Mouse (Mus musculus) lung, postnatal 4 days (tissue): ENCODE data around the gene Mfap3.

Experiments used
- DNase-seq, 2 experiments: peaks; one replicate each; pipeline ENCODE4 v3.0.0; 2021

Gene Mfap3

DNA sequence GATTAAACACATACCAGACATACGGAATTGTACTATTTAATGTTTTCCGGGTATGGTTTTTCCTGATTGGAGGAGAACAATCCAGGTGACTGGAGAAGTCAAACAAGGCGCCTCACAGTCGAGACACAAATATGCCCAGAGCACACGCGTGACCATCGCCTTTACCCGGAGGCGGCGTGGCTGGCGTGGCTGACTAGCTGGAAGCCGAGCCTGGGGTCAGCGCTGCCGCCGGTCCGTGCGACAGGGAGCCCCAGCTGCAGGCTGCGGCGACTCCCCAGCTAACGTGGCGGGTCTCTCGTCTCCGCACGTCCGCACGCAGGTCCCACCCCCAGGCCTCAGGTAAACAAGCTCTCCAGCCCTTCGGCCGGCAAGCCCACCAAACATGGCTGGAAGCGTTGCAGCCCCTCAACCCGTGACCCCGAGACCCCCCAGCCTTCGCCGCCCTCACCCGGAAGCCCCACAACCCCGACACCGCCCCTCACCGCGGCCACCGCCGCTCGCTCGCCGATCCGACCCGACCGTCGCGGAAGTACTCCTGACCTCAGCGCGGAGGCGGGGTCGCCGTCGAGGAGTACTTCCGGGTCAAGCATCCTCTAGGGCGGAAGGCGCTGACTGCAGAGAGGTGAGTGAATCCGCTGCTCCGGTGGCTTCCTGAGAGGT lies at the start of gene Mfap3, which contains the start of gene Fam114a2:
Mfap3 (plus strand) TSS at position 574 of the 660 bp plus-strand sequence.
Fam114a2 (minus strand) TSS at position 527 of the 660 bp plus-strand sequence.
- peak; percentile 93 to 95 for DNase-seq

DNA sequence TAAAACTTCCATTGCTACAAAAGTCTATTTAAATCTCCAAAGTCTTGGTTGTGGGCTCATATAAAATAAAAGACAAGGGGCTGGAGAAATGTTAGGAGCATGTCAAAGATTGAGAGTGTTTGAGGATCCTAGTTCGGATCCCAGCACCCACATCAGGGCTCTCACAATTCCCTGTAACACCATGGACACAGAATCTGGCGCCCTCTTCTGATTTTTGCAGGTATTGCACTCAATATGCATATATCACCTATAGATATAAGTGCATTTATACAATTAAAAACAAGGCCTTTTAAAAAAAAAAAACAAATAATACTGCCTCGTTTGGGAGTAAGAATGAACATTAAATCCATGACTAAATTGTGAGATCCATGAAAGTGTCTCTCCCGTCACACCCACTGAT lies 49.8 kb upstream of the Mfap3 start:
- DNase-seq, result no peak

DNA sequence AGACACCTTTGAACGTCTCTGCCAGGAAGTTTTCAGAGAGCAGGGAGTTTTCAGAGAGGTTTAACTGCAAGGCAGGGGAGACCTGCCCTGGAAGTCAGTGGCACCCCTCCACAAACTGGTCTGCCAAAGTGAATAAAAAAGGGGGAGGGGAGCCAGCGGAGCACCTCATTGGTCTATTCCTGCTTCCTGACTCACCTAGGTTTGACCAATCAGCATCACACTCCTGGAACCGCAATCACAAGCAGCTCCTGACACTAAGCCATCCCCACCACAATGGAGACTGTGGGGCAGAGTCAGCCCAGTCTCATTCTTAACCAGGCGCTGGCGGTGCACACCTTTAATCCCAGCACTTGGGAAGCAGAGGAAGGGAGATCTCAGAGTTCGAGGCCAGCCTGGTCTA lies 48.4 kb upstream of the Mfap3 start:
- no peak for DNase-seq

DNA sequence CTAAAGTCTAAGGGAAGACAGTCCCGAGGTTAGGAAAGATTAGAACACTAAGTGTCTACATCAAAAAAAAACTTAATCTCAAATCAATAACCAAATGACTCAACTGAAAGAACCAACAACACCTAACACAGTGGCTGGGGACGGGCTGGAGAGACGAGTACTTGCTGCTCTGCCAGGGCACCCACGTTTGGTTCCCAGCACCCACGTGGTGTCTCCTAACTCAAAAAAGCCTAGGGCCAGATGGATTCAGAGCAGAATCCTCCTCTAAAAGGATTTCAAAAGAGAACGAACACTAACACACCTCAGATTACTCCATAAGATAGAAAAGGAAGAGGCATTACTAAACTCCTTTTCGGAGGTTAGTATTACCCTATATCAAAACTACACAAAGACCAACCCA lies 47.5 kb upstream of the Mfap3 start:
- DNase-seq, result no peak

DNA sequence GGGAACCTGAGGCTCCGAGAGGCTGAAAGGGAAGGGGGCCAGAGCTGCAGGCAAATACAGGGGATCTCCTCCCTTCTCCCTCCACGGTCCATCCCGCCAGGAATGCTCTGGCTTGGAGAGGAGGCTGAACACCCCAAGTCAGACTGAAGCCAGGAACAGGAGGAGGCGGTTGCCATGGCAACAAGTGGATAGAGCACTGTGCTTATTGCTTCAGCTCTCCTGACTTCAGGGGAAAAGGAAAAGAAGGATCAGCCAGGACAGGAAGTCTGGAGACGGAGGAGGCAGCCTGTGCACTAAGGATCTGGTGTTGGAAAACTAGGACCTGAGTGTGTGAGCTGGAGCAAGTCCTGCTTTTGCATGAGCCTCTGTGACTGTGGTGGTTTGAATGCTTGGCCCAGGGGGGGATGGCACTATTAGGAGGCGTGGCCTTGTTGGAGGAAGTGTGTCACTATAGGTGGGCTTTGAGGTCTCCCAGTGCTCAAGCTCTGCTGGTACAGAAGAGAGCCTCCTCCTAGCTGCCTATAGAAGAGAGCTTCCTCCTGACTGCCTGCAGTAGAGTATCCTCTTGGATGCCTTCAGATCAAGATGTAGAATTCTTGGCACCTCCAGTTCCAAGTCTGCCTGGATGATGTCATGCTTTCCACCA lies 44.0 kb upstream of the Mfap3 start:
- no peak for DNase-seq

DNA sequence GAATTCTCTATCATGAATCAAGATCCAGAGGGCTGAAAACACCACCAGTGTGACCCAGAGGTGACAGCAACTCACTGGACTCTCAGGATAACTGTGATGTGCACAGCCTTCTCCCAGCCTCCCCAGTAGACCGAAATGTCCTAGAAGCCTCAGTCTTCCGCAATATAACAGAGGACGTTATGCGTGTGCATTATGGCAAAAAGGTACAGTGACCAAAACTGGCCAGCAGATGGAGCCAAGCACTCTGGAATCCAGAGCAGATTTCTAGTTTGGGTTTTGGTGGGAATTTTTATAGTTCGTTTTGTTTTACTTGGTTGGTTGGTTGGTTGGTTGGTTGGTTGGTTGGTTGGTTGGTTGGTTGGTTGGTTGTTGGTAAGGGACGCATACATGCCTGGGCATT lies 43.3 kb upstream of the Mfap3 start:
- DNase-seq, result peak in 1 of 2 experiments; percentile 60

DNA sequence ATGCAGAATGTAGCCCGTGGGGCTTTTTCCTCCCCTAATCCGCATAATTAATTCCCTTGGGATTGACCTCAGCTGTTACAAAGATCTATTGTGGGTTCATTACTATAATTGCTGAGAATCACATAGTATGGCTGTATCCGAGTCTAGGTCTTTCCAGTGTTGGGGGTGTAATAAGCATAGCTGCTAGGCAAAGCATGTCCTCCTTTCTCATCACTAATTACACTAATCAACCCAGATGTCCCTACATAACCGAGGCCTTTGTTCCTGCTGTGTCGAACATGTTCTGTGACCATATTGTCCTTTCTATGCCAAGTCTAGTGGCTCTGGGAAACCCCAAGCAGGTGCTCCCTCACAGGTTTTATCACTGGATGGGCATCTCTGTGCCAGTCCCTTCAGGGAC lies 40.4 kb upstream of the Mfap3 start:
- DNase-seq, result no peak

DNA sequence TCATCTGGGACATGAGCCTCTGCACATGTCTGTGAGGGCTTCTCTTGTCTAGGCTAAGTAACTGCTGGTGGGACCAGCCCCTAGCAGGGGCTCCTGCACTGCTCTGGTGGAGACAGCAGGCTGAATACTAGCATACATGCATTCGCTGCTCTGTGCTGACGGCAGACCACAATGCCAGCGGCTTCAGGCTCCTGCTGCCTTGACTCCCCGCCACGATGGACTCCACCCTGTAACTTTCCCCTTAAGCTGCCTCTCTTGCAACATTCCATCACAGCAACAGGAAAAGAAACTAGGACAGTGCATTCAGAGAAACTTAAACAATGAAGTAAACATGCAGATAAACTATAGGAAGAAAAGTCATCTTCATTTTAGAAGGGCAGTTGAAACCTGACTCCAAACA lies 30.0 kb upstream of the Mfap3 start:
- no peak for DNase-seq

DNA sequence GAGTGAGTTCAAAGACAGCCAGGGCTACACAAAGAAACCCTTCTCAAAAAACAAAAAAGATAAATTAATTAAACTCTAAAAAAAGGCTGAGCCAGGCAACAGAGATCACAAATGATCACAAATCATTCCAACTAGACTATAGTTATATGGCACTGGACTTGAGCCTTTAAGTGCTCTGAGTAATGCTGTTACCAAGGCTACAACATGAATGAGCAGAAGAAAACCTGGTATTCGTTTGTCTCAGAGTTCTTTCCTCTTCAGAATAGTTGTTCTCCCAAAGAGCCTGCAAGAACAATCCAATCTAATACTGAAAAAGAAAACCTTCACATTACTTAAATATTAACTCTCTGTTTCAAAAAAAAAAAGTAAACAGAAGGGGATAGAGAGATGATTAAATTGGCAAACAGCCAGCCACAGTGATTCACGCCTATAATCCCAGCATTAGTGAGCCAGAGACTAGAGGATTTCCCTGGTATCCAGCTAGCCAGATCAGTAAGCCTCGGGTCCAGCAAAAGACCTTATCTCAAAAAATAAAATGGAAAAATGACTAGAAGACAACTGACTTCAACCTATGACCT lies 21.9 kb upstream of the Mfap3 start:
- DNase-seq, result no peak

DNA sequence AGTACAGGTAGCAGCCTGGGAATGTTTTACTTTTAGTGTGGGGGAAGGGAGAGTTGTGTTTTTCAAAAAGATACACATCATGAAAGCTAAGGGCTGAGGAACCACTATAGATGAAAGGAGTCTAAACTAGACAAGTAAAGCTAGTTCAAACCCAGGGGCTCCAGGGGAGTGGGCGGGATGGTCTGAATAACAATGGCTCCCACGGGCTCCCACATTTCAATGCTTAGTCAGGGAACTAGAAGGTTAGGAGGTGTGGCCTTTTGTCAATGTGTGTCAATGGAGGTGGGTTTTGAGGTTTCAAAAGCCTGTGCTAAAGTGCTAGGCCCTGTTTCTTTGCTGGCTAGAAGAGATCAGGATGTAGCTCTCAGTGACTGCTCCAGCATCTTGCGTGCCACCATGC lies 20.8 kb upstream of the Mfap3 start:
- DNase-seq, result no peak

DNA sequence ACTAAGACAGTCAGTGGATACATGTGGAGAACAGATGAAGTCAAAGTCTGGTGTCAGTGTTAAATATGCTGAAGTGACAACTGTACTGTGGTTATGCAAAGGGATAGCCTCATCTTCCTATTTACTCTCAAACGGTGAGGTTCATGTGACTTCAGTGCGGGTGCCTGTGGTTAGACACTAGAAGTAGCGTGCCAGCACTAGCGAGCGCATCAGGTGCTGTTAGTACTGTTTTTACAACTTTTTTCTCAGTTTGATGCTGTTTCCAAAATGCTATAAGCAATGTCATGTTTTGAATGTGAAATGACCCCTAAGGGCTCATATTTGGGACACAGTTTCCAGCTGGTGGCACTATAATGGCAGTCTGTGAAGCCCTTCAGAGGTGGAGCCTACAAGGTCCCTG lies 20.2 kb upstream of the Mfap3 start:
- no peak for DNase-seq

DNA sequence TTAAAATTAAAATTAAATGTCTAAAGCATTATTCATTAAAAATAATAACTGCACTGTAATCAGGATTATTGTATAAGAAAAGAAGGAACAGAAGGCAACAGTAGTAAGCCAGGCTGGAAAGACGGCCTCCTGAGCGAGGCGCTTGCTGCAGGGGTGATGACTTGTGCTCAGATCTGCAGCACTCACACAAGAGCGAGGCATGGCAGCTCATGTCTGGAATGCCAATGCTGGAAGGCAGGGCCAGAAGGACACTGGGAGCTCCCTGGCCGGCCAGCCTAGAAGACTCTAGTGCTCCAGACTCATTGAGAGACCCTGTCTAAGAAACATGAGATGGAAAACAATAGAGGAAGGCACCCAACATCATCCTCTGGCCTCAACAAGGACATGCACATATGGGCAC lies 15.3 kb upstream of the Mfap3 start:
- no peak for DNase-seq

DNA sequence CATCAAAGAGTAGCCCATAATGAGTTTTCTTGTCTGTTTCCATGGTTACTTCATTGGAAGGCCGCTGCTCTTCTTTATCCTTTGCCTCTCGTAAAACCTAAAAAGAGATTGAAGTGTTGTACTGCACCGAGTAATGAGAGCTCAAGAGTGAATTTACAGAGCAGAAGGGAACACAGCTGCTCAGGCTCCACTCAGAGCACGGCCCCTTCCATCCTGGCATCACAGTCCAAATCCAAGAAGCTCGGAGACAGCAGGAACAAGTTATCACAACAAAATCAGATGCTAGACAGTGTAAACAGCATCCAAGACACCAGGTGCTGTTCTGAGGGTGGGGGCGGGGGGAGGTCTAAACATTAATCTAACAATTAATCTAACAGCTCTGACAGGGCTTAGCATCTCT lies 11.6 kb upstream of the Mfap3 start:
- DNase-seq, result no peak

DNA sequence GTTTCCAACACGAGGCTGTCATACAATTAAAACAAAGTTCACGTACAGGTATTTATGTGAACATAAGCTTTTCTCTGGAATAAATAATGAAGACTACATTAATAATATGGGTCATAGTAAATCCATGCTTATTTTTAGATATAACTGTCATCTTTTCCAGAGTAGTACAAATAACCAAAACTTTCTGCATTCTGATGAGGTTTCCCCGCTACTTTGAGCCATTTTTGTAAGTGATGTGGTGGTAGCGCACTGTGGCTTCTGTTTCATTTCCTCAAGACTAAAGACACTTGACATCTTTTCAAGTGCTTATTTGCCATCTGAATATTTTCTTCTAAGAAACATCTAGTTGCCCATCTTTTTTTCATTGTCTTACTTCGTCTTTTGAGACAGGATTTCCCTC lies 3.2 kb upstream of the Mfap3 start:
- no peak for DNase-seq

DNA sequence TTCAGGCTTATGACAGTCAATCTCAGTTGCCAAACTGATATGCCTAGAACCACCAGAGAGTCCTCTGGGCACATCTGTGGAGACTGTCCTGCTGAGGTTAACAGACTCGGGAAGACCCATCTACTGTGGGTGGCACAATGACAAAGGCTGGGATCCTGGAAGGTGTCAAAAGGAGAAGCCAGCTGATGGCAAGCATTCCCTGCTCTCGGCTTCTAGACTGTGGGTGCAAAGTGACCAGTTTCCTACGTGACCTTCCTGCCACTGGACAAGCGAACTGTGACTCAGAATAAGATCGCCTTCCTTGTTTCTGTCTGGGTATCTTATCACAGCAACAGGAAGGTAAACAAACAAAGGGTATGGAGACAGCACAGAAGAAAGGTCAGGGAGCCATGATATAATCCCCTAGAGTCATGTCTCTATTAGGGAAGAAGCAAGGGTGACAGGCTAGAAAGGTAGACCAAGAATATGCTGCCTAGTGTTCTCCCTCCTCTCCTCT lies 1.5 kb upstream of the Mfap3 start:
- DNase-seq, result no peak

DNA sequence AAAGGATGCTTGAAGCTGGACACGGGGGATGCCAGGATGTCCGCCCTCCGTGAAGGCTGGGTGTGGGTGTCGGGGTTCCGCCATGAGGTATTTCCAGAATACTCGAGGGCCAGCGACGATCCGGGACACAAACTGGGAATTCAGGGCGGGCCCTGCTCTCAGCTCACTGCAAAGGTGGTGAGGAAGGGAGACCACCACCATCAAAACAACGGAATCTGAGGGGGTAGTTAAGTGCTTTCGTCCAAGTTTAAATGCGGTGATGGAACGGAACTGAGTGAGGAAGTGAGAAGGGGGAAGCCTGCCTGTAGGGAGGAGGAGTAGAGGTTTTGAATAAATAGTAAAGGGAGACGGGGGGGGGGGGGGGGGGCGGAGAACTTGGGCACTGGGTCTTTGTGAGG lies 286 bp downstream of the Mfap3 start:
- DNase-seq, result no peak

DNA sequence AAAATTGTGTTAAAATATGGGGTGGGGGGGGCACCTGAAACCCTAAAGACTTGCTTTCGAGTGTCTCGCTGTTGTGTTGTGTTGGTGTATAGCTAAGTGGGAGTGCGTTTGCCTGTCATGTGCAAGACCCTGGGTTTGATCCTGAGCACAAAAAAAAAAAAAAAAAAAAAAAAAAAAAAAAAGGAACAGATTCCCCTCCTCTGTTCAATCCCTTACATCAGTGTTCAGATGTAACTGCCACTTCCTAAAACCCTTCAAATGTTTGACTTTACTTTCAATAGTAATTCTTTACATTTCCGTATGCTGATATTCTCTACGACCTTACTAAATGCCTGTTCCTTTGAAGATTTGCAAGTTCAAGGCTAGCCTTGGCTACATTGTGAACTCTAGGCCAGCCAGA lies 840 bp downstream of the Mfap3 start:
- DNase-seq, result no peak

DNA sequence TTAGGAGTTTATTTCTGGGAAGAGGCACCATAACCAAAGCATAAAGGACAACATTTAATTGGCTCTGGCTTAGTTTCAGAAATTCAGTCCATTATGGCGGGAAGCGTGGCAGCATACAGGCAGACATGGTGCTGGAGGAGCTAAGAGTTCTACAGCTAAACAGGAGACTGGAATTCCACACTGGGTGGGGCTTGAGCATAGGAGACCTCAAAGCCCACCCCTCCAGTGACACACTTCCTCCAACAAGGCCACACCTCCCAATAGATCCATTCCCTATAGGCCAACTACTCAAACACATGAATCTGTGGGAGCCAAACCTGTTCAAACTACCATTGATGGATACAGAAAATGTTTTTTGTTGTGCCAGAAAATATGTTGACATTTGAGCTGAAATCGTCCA lies 2.7 kb downstream of the Mfap3 start:
- DNase-seq, result no peak

DNA sequence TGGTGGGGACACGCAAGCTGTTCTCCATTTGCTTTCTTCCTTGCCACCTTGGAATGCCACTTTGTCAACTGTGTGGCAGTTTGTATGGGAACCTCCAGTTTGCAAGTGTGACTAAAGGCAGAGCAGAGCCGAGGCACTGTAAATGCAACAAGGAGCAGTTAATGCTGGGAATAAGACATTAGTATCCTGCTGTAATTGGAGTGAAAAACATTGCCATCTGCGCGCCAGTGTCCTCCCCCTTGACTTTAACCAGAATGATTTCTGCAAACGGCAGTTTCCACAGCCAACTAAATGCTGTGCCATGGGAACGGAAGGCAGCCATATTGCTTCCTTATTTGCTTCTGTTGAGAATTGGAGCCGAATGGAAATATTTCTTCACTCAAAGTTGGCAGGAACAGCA lies 3.6 kb downstream of the Mfap3 start:
- DNase-seq, result no peak

DNA sequence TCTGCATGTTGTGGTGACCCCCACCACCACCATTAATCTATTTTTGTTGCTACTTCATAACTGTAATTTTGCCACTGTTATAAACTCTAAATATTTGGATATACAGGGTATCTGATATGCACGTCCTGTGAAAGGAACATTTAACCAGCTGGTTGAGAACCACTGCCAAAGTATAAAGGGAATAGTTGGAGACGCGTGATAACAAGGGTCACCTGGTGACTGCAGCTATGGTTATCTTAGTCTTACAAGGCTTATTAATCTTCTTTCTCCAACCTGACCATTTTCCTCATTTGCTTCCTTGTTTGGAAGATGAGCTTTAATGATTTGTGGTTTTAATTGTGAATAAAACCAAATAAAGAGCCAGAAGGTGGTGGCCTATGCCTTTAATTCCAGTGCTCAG lies 5.0 kb downstream of the Mfap3 start:
- DNase-seq, result no peak

DNA sequence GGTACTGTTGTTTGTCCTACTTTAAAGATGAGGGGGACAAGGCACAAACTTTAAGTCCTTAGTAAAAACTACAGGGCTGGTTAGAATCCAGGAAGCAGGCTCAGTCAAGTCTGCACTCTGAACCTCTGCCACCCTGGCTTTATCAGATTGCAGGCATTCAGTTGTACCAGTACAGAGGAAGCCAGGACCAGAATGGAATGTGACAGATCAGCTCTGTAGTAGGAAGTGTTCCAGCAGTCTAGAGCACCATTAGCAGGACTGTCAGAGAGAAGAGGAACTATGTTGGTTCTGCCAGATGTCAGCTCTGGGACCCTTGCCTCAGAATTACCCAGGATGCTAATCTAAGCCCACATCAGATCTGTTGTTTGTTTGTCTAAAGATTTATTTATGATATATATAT lies 6.1 kb downstream of the Mfap3 start:
- no peak for DNase-seq

DNA sequence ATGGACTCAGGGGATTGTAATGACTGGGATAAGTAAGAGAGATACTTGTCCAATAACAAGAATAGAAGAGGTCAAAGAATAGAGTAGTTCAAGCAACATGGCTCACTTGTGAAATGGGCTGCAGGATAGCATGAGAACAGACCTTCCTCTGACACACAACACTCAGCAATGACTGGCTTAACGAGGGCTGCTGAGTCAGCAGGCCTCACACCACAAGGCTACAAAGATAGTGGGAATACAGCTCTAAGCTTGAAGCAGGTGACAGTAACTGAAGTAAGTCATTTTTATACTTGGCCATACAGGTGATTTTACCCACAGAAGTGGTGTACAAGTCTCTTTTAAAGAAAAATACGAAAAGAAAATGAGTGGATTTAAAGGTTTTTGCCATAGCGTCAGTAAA lies 7.4 kb downstream of the Mfap3 start:
- DNase-seq, result no peak

DNA sequence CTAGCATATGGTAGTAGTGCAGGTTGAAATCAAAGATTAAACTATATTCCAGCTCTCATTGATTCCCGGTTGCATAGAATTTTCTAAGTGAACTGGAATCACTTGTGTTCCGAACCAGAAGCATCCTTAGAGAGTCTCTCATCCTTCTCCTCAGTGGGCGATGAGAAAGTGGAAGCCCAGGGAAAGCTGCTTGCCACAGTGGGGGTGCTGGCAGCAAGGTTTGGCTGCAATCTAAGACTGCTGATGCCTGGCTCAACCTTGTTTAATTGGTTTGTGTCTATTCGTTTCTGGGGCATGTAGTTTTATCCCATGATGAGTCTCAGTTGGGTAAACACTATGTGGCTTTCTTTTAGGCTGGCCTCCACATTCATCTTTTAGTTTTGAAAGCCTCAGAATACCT lies 9.0 kb downstream of the Mfap3 start:
- DNase-seq, result no peak

DNA sequence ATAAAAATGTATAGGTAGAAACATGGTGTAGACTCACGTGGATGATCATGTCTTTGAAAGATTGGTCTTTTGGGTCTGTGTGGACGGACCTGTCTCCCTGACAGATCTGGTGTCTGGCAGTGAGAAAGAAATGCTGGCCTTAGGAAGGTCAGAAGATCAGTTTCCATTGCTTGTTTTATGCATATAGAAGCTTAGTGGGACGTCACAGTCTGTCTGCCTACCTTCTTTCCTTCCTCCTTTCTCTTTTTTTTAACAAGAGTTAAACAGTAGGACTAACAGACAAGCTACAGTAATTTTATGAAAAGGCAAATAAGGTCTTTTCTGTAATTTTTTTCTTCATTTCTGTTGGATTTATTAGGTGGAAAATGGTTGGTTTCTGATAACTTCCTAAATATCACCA lies 10.6 kb downstream of the Mfap3 start:
- no peak for DNase-seq
